Mouse (Mus musculus): ENCODE results near the gene Defa28.
"Not testable (repeated sequence)": the region's sequence is repeated elsewhere in the genome, so short reads cannot be mapped to it uniquely, and the experiment has no call there.

The Defa28 gene

GRCm38 (mm10) chr8:21582706-21583105 lies at the start of gene Defa28:
Gene Defa28 (plus strand): TSS chr8:21583006.
- not testable (repeated sequence) for DNase-seq

- not testable (repeated sequence) for DNase-seq
These were observed 17.7 kb upstream of the Defa28 start, which contains the start of gene Defa37 for GRCm38 (mm10) chr8:21565086-21565485. Gene Defa37 (plus strand): TSS chr8:21565386.

- DNase-seq, result not testable (repeated sequence)
These were observed 11.6 kb downstream of the Defa28 start, which contains the start of gene Gm7861 for GRCm38 (mm10) chr8:21594408-21594807. Gene Gm7861 (minus strand): TSS chr8:21594508.

- not testable (repeated sequence) for DNase-seq
These were observed 35.1 kb downstream of the Defa28 start, which contains the start of gene Defa26 for GRCm38 (mm10) chr8:21617883-21618282. Gene Defa26 (plus strand): TSS chr8:21618183.

Data from kidney, postnatal 14 days (tissue).